In the genomic region with DNA sequence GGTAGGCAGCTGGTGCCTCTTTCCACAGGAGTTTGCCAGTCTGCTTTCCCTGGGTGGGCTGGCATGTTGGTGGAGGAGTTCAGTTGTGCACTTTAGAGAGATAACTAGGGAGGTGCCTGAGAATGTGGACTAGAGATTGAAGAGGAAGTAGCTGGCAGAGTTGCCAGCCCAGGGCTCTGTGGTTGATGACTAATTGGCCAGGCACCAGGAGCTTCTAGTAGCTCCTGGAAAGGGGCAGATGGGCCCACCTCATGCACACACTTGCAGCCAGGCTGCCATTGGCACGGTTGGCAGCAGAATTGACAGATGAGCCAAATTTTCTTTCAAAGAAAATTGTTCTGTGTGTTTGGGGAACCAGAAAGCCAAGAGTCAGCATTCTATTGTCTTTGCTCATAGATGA, we compare ENCODE assay signal across 8 mouse cellular contexts.
DNase-seq lines count a peak whose midpoint lies in the region; ATAC-seq and TF ChIP-seq lines count a peak whose summit lies in the region.

No protein-coding gene starts in this region.

- no peaks in the 10 kb centered on the region for H3K27me3 ChIP-seq in forebrain, embryonic 14.5 days (replicated peaks; ENCODE audit: control insufficient read depth, insufficient read depth, low read length)
- peaks cover 7% of the 10 kb centered on the region; the same call in 1 of the 2 replicates for H3K27me3 ChIP-seq in forebrain, embryonic 12.5 days

- no peaks in the 10 kb centered on the region for H3K36me3 ChIP-seq in forebrain, embryonic 14.5 days (ENCODE audit: control insufficient read depth, insufficient read depth, low read length)
- no peaks in the 10 kb centered on the region for H3K36me3 ChIP-seq in forebrain, embryonic 12.5 days (replicated peaks)

- H3K27ac ChIP-seq in forebrain, embryonic 14.5 days (ENCODE audit: low read depth, low read length), result no peak overlapping the region
- no peak overlapping the region for H3K27ac ChIP-seq in forebrain, embryonic 12.5 days
- H3K27ac ChIP-seq in layer of hippocampus, adult 2 months, result no peak overlapping the region

- 57% methylated on average over 1 of the region's 1 CpGs for WGBS in forebrain, embryonic 14.5 days
- WGBS in forebrain, embryonic 12.5 days, result 59% methylated on average over 1 of the region's 1 CpGs

- peak; percentile 79; the same call in 1 of the 2 replicates for ATAC-seq in forebrain, embryonic 14.5 days
- ATAC-seq in forebrain, embryonic 12.5 days (ENCODE audit: low FRiP score), result no peak

- TF ChIP-seq CTCF in layer of hippocampus, adult 2 months (conservative IDR thresholded peaks at IDR 0.05), result no peak

- H3K9me3 ChIP-seq in forebrain, embryonic 14.5 days (replicated peaks; ENCODE audit: control insufficient read depth, low read length), result no peaks in the 10 kb centered on the region
- H3K9me3 ChIP-seq in forebrain, embryonic 12.5 days, result no peaks in the 10 kb centered on the region

- H3K9ac ChIP-seq in forebrain, embryonic 14.5 days (ENCODE audit: low read length), result no peak overlapping the region
- no peak overlapping the region for H3K9ac ChIP-seq in forebrain, embryonic 12.5 days

- no peak overlapping the region for H3K4me2 ChIP-seq in forebrain, embryonic 14.5 days (ENCODE audit: low read length)
- no peak overlapping the region for H3K4me2 ChIP-seq in forebrain, embryonic 12.5 days

- no peak overlapping the region for H3K4me3 ChIP-seq in forebrain, embryonic 14.5 days (ENCODE audit: low read depth, low read length)
- H3K4me3 ChIP-seq in forebrain, embryonic 12.5 days (replicated peaks), result no peak overlapping the region
- H3K4me3 ChIP-seq in layer of hippocampus, adult 2 months, result no peak overlapping the region

- peak; percentile 69 for DNase-seq in forebrain, embryonic 14.5 days (ENCODE audit: low spot score)
- DNase-seq in spleen, adult 12 weeks (ENCODE audit: low spot score), result peak; percentile 5
- DNase-seq in spleen, postnatal 14 days (ENCODE audit: low spot score in 2 of 2), result no peak
- peak; percentile 26 to 42 for DNase-seq in layer of hippocampus, adult 2 months (ENCODE audit: low spot score in 2 of 2)
- DNase-seq in embryo, embryonic 10 days (ENCODE audit: low spot score), result no peak
- no peak for DNase-seq in adrenal gland, adult 2 months
- DNase-seq in adrenal gland, postnatal 14 days, result no peak

- no peaks in the 10 kb centered on the region for H3K4me1 ChIP-seq in forebrain, embryonic 14.5 days (ENCODE audit: control insufficient read depth, insufficient read depth, low read length)
- H3K4me1 ChIP-seq in forebrain, embryonic 12.5 days, result no peaks in the 10 kb centered on the region

Comparison
In these comparisons a context has a peak if more than half of its experiments do, and no peak if none do; other contexts are left out.
1. DNase-seq: peak in forebrain, embryonic 14.5 days (single experiment), spleen, adult 12 weeks (single experiment) and layer of hippocampus, adult 2 months (2 of 2); none in spleen, postnatal 14 days (0 of 2), embryo, embryonic 10 days (single experiment), adrenal gland, adult 2 months (single experiment) and adrenal gland, postnatal 14 days (single experiment).